Mouse (Mus musculus): Measurements from ENCODE around the gene Pctp. TPM values are rescaled to one million over a fixed set of nuclear protein-coding genes. Genes with fewer than 3 reads are reported as not detected.
A peak's percentile ranks its signal among the peaks of the same experiment; 100 is the strongest.

Gene Pctp
- polyA plus RNA-seq, 1 experiment from 2014 or later: 5.1 TPM

- Histone ChIP-seq H3K4me1 (peaks cover 18% of the 10 kb centered on the region), H3K27me3 (peaks cover 26% of the 10 kb centered on the region), H3K36me3 (replicated peaks) (no peaks in the 10 kb centered on the region), H3K4me2 (peak overlapping the region; percentile 50), H3K9ac (no peak overlapping the region), H3K9me3 (no peaks in the 10 kb centered on the region), H3K27ac (no peak overlapping the region), H3K4me3 (replicated peaks) (peak overlapping the region; percentile 28)
- WGBS: 1% methylated on average over 15 of the region's 15 CpGs
- 0 out of 2 replicates have a peak, but pooled peaks have one; percentile 51 for ATAC-seq (ENCODE audit: low FRiP score)
Observed at GRCm38 (mm10) chr11:90030557-90030956, 27.9 kb upstream of the Pctp start.

- H3K9ac ChIP-seq: peak within 1 kb of the TSS; percentile 42
- 62% methylated on average over 13 of the region's 13 CpGs for WGBS
- H3K9me3 ChIP-seq: no peaks in the 10 kb centered on the region
- peaks cover 26% of the 10 kb centered on the region for H3K27me3 ChIP-seq
- no peaks in the 10 kb centered on the region for H3K36me3 ChIP-seq (replicated peaks)
- no peak for ATAC-seq (ENCODE audit: low FRiP score)
- H3K4me1 ChIP-seq: peaks cover 18% of the 10 kb centered on the region
- peak within 1 kb of the TSS; percentile 28 for H3K4me3 ChIP-seq (replicated peaks)
- H3K4me2 ChIP-seq: peak within 1 kb of the TSS; percentile 50
- H3K27ac ChIP-seq: no peak within 1 kb of the TSS
Observed at GRCm38 (mm10) chr11:90029841-90030398, 27.2 kb upstream of the Pctp start, which contains the start of gene Tmem100. Tmem100 (plus strand) TSS chr11:90030348.

GRCm38 (mm10) chr11:90029354-90029753 lies 26.7 kb upstream of the Pctp start:
- no peak overlapping the region for H3K4me3 ChIP-seq (replicated peaks)
- no peak overlapping the region for H3K9ac ChIP-seq
- 52% methylated on average over 10 of the region's 10 CpGs for WGBS
- peaks cover 26% of the 10 kb centered on the region for H3K27me3 ChIP-seq
- peak overlapping the region; percentile 31; the same call in 1 of the 2 replicates for H3K4me2 ChIP-seq
- H3K36me3 ChIP-seq (replicated peaks): no peaks in the 10 kb centered on the region
- peaks cover 18% of the 10 kb centered on the region for H3K4me1 ChIP-seq
- no peaks in the 10 kb centered on the region for H3K9me3 ChIP-seq
- no peak for ATAC-seq (ENCODE audit: low FRiP score)
- no peak overlapping the region for H3K27ac ChIP-seq

GRCm38 (mm10) chr11:90028746-90029145 lies 26.1 kb upstream of the Pctp start:
- Histone ChIP-seq H3K27me3 (peaks cover 26% of the 10 kb centered on the region), H3K36me3 (replicated peaks) (no peaks in the 10 kb centered on the region), H3K9me3 (no peaks in the 10 kb centered on the region), H3K4me1 (peaks cover 18% of the 10 kb centered on the region), H3K27ac (no peak overlapping the region), H3K4me2 (no peak overlapping the region), H3K4me3 (replicated peaks) (no peak overlapping the region), H3K9ac (no peak overlapping the region)
- ATAC-seq (ENCODE audit: low FRiP score): no peak
- WGBS: 93% methylated on average over 8 of the region's 8 CpGs

GRCm38 (mm10) chr11:90027216-90027615 lies 24.5 kb upstream of the Pctp start:
- no peak for ATAC-seq (ENCODE audit: low FRiP score)

GRCm38 (mm10) chr11:90026802-90027174 lies 24.1 kb upstream of the Pctp start:
- WGBS: 70% methylated on average over 5 of the region's 5 CpGs
- ATAC-seq (ENCODE audit: low FRiP score): no peak
- no peak overlapping the region for H3K9ac ChIP-seq

More at GRCm38 (mm10) chr11:90027216-90027615, 24.5 kb upstream of the Pctp start:
- 51% methylated on average over 7 of the region's 7 CpGs for WGBS
- Histone ChIP-seq H3K4me3 (replicated peaks) (no peak overlapping the region), H3K27ac (no peak overlapping the region), H3K27me3 (peaks cover 24% of the 10 kb centered on the region), H3K9ac (no peak overlapping the region), H3K9me3 (no peaks in the 10 kb centered on the region), H3K4me1 (peaks cover 9% of the 10 kb centered on the region), H3K4me2 (no peak overlapping the region), H3K36me3 (replicated peaks) (no peaks in the 10 kb centered on the region)

GRCm38 (mm10) chr11:90025891-90026801 lies 23.5 kb upstream of the Pctp start:
- H3K4me2 ChIP-seq: no peak overlapping the region
- 69% methylated on average over 14 of the region's 14 CpGs for WGBS

More at GRCm38 (mm10) chr11:90026802-90027174, 24.1 kb upstream of the Pctp start:
- H3K4me2 ChIP-seq: no peak overlapping the region
- H3K27me3 ChIP-seq: peaks cover 19% of the 10 kb centered on the region
- no peak overlapping the region for H3K27ac ChIP-seq
- no peaks in the 10 kb centered on the region for H3K9me3 ChIP-seq
- no peaks in the 10 kb centered on the region for H3K36me3 ChIP-seq (replicated peaks)
- H3K4me1 ChIP-seq: peaks cover 9% of the 10 kb centered on the region
- H3K4me3 ChIP-seq (replicated peaks): no peak overlapping the region

GRCm38 (mm10) chr11:90019161-90019560 lies 16.5 kb upstream of the Pctp start:
- no peaks in the 10 kb centered on the region for H3K36me3 ChIP-seq (replicated peaks)
- no peak for ATAC-seq (ENCODE audit: low FRiP score)
- no peak overlapping the region for H3K4me3 ChIP-seq (replicated peaks)
- no peaks in the 10 kb centered on the region for H3K4me1 ChIP-seq
- H3K27ac ChIP-seq: no peak overlapping the region
- H3K4me2 ChIP-seq: no peak overlapping the region
- WGBS: 19% methylated on average over 7 of the region's 7 CpGs
- H3K9me3 ChIP-seq: no peaks in the 10 kb centered on the region
- H3K27me3 ChIP-seq: no peaks in the 10 kb centered on the region; the same call in 1 of the 2 replicates
- no peak overlapping the region for H3K9ac ChIP-seq

More at GRCm38 (mm10) chr11:90025891-90026801, 23.5 kb upstream of the Pctp start:
- no peaks in the 10 kb centered on the region for H3K9me3 ChIP-seq
- H3K27me3 ChIP-seq: peaks cover 13% of the 10 kb centered on the region; the same call in 1 of the 2 replicates
- H3K36me3 ChIP-seq (replicated peaks): no peaks in the 10 kb centered on the region
- ATAC-seq (ENCODE audit: low FRiP score): no peak
- H3K27ac ChIP-seq: no peak overlapping the region
- H3K9ac ChIP-seq: no peak overlapping the region
- H3K4me3 ChIP-seq (replicated peaks): no peak overlapping the region
- peaks cover 6% of the 10 kb centered on the region for H3K4me1 ChIP-seq

- no peak for ATAC-seq (ENCODE audit: low FRiP score)
- no peaks in the 10 kb centered on the region for H3K27me3 ChIP-seq
- H3K9me3 ChIP-seq: no peaks in the 10 kb centered on the region
- H3K4me3 ChIP-seq (replicated peaks): no peak overlapping the region
- H3K4me2 ChIP-seq: no peak overlapping the region
- H3K4me1 ChIP-seq: no peaks in the 10 kb centered on the region
- no peaks in the 10 kb centered on the region for H3K36me3 ChIP-seq (replicated peaks)
- 72% methylated on average over 7 of the region's 7 CpGs for WGBS
- H3K27ac ChIP-seq: no peak overlapping the region
- H3K9ac ChIP-seq: no peak overlapping the region
Observed at GRCm38 (mm10) chr11:90015281-90015680, 12.6 kb upstream of the Pctp start.

GRCm38 (mm10) chr11:90013657-90014056 lies 11.0 kb upstream of the Pctp start:
- Histone ChIP-seq H3K4me3 (replicated peaks) (no peak overlapping the region), H3K27me3 (no peaks in the 10 kb centered on the region), H3K4me2 (no peak overlapping the region), H3K9me3 (no peaks in the 10 kb centered on the region), H3K27ac (no peak overlapping the region), H3K9ac (no peak overlapping the region), H3K4me1 (no peaks in the 10 kb centered on the region), H3K36me3 (replicated peaks) (no peaks in the 10 kb centered on the region)
- ATAC-seq (ENCODE audit: low FRiP score): no peak
- WGBS: 87% methylated on average over 6 of the region's 6 CpGs

- no peak overlapping the region for H3K9ac ChIP-seq
- WGBS: 28% methylated on average over 7 of the region's 7 CpGs
- no peak for ATAC-seq (ENCODE audit: low FRiP score)
Observed at GRCm38 (mm10) chr11:90007791-90008531, 5.3 kb upstream of the Pctp start.

GRCm38 (mm10) chr11:90006111-90006510 lies 3.4 kb upstream of the Pctp start:
- ATAC-seq (ENCODE audit: low FRiP score): no peak
- no peaks in the 10 kb centered on the region for H3K9me3 ChIP-seq
- H3K27me3 ChIP-seq: 0 out of 2 replicates have a peak, but pooled peaks cover 3% of the 10 kb centered on the region
- H3K27ac ChIP-seq: no peak overlapping the region
- WGBS: 75% methylated on average over 4 of the region's 4 CpGs
- no peaks in the 10 kb centered on the region for H3K36me3 ChIP-seq (replicated peaks)
- H3K9ac ChIP-seq: no peak overlapping the region
- peaks cover 9% of the 10 kb centered on the region for H3K4me1 ChIP-seq
- no peak overlapping the region for H3K4me3 ChIP-seq (replicated peaks)
- no peak overlapping the region for H3K4me2 ChIP-seq

More at GRCm38 (mm10) chr11:90007791-90008531, 5.3 kb upstream of the Pctp start:
- no peaks in the 10 kb centered on the region for H3K27me3 ChIP-seq
- no peaks in the 10 kb centered on the region for H3K9me3 ChIP-seq
- H3K36me3 ChIP-seq (replicated peaks): no peaks in the 10 kb centered on the region
- H3K4me3 ChIP-seq (replicated peaks): no peak overlapping the region
- H3K27ac ChIP-seq: no peak overlapping the region
- no peaks in the 10 kb centered on the region for H3K4me1 ChIP-seq
- H3K4me2 ChIP-seq: no peak overlapping the region

All from forebrain, embryonic 12.5 days (tissue).